Mouse (Mus musculus): Measurements from ENCODE around the gene Rxra. TPM values are rescaled to one million over a fixed set of nuclear protein-coding genes. Genes with fewer than 3 reads are reported as not detected.
A peak's percentile ranks its signal among the peaks of the same experiment; 100 is the strongest.

The Rxra gene
- total RNA-seq, 2 experiments from 2014 or later, result 58.8 to 61.3 TPM

GRCm38 (mm10) chr2:27670746-27671145, 5.5 kb upstream of the Rxra start:
- no peak for DNase-seq

- DNase-seq, result peak; percentile 70
Observed at GRCm38 (mm10) chr2:27671633-27672091, 4.6 kb upstream of the Rxra start.

- DNase-seq, result peak; percentile 83
Observed at GRCm38 (mm10) chr2:27676478-27677325, 462 bp downstream of the Rxra start.

GRCm38 (mm10) chr2:27677411-27678310, 1.4 kb downstream of the Rxra start:
- DNase-seq, result peak; percentile 67

- no peak for DNase-seq
Observed at GRCm38 (mm10) chr2:27678331-27678730, 2.1 kb downstream of the Rxra start.

- no peak for DNase-seq
Observed at GRCm38 (mm10) chr2:27678836-27679480, 2.7 kb downstream of the Rxra start.

- no peak for DNase-seq
Observed at GRCm38 (mm10) chr2:27679621-27680025, 3.4 kb downstream of the Rxra start.

- DNase-seq, result peak; percentile 53
Observed at GRCm38 (mm10) chr2:27680058-27680457, 3.8 kb downstream of the Rxra start.

GRCm38 (mm10) chr2:27680595-27680994, 4.4 kb downstream of the Rxra start:
- no peak for DNase-seq

- no peak for DNase-seq
Observed at GRCm38 (mm10) chr2:27681426-27681825, 5.2 kb downstream of the Rxra start.

GRCm38 (mm10) chr2:27682096-27682495, 5.9 kb downstream of the Rxra start:
- DNase-seq, result no peak

- no peak for DNase-seq
Observed at GRCm38 (mm10) chr2:27684017-27684657, 7.9 kb downstream of the Rxra start.

- DNase-seq, result no peak
Observed at GRCm38 (mm10) chr2:27685917-27686316, 9.7 kb downstream of the Rxra start.

GRCm38 (mm10) chr2:27686335-27686734, 10.1 kb downstream of the Rxra start:
- DNase-seq, result no peak

- no peak for DNase-seq
Observed at GRCm38 (mm10) chr2:27687041-27687440, 10.8 kb downstream of the Rxra start.

- DNase-seq, result no peak
Observed at GRCm38 (mm10) chr2:27687973-27688372, 11.7 kb downstream of the Rxra start.

GRCm38 (mm10) chr2:27690714-27691113, 14.5 kb downstream of the Rxra start:
- no peak for DNase-seq

GRCm38 (mm10) chr2:27691139-27691720, 15.0 kb downstream of the Rxra start:
- DNase-seq, result no peak

- DNase-seq, result no peak
Observed at GRCm38 (mm10) chr2:27692608-27693007, 16.4 kb downstream of the Rxra start.

GRCm38 (mm10) chr2:27693684-27694083, 17.4 kb downstream of the Rxra start:
- DNase-seq, result no peak

- DNase-seq, result peak; percentile 89
Observed at GRCm38 (mm10) chr2:27699574-27699973, 23.3 kb downstream of the Rxra start.

- no peak for DNase-seq
Observed at GRCm38 (mm10) chr2:27702283-27702682, 26.0 kb downstream of the Rxra start.
